Mouse (Mus musculus) neural tube, embryonic 10.5 days (tissue): ENCODE measurements around the gene Rpl10a.
A peak's percentile ranks its signal among the peaks of the same experiment; 100 is the strongest.
"Not testable (repeated sequence)": the region's sequence is repeated elsewhere in the genome, so short reads cannot be mapped to it uniquely, and the experiment has no call there.

Experiments used
- DNase-seq: peaks from one replicate; pipeline ENCODE4 v3.0.0-alpha.2; 2017; ENCODE audit warnings: low spot score; ENCODE audit errors: extremely low spot score

Gene Rpl10a

GRCm38 (mm10) chr17:28358576-28359261 is 30.4 kb downstream of the Rpl10a start:
- DNase-seq, result not testable (repeated sequence)

GRCm38 (mm10) chr17:28360531-28361277 is 32.4 kb downstream of the Rpl10a start:
- no peak for DNase-seq

- no peak for DNase-seq
These were observed 33.8 kb downstream of the Rpl10a start for GRCm38 (mm10) chr17:28361921-28362652.

GRCm38 (mm10) chr17:28362653-28363292 is 34.5 kb downstream of the Rpl10a start:
- peak; percentile 55 for DNase-seq

- no peak for DNase-seq
These were observed 35.2 kb downstream of the Rpl10a start for GRCm38 (mm10) chr17:28363507-28363906.

GRCm38 (mm10) chr17:28365122-28365521 is 36.9 kb downstream of the Rpl10a start, which contains the start of gene Tulp1:
Tulp1 (minus strand) TSS chr17:28365222.
- DNase-seq, result no peak

- peak; percentile 92 for DNase-seq
These were observed 40.2 kb downstream of the Rpl10a start for GRCm38 (mm10) chr17:28368449-28368848.

- no peak for DNase-seq
These were observed 40.8 kb downstream of the Rpl10a start for GRCm38 (mm10) chr17:28369056-28369455.

- no peak for DNase-seq
These were observed 43.0 kb downstream of the Rpl10a start for GRCm38 (mm10) chr17:28371286-28371685.

- DNase-seq, result no peak
These were observed 43.7 kb downstream of the Rpl10a start for GRCm38 (mm10) chr17:28371941-28372340.

GRCm38 (mm10) chr17:28373821-28374220 is 45.5 kb downstream of the Rpl10a start:
- DNase-seq, result peak; percentile 49

GRCm38 (mm10) chr17:28374494-28374893 is 46.2 kb downstream of the Rpl10a start:
- no peak for DNase-seq

GRCm38 (mm10) chr17:28375592-28376061 is 47.4 kb downstream of the Rpl10a start:
- no peak for DNase-seq

- DNase-seq, result no peak
These were observed 52.0 kb downstream of the Rpl10a start for GRCm38 (mm10) chr17:28380255-28380654.
